Mouse (Mus musculus) lung, postnatal 10 days (tissue): ENCODE data around the gene Cflar.

Experiments used
- DNase-seq: peaks from one replicate; pipeline ENCODE4 v3.0.0; 2021

Gene Cflar

DNA sequence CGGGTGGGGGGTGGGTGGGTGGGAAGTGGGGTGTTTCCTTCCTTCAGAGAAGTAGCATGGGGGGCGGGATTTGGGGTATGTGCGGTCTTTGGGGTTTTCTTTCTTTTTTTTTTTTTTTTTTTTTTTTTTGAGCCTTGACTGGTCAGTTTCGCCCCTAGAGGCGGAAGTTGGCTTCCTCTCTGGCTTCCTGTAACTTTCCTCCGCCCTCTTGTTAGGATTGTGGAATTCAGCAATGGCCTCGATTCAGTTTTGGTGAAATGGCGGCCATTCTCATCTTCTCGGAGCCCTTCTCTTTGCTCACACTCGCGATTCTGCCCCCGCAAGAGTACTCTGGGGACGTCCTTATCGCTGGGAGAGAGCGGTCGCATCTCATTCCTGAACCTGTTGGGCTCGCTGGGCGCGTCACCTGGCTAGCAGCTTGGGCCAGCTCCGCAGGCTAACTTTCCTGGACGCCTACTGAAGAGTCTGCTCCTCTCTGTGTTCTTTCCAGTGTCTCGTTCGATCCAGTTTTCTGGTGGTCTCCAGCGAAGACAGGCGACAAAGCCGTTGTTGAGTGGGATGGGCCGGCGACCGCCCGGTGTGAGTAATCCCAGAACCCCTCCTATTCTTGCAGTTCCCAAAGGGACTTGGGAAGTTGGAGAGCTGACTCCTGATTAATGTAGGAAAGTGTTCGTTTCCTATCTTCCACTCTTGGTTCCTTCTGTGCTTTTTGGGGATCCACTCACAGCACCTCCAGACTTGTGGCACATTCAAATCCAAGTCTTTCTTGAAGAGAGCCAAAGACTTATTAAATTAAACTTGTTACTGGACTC is 2.0 kb downstream of the Cflar start:
- peak; percentile 86 for DNase-seq

GRCm38 (mm10) chr1:58713893-58714231 is 2.6 kb downstream of the Cflar start:
- peak; percentile 80 for DNase-seq

GRCm38 (mm10) chr1:58714361-58714760 is 3.1 kb downstream of the Cflar start:
- DNase-seq: no peak

DNA sequence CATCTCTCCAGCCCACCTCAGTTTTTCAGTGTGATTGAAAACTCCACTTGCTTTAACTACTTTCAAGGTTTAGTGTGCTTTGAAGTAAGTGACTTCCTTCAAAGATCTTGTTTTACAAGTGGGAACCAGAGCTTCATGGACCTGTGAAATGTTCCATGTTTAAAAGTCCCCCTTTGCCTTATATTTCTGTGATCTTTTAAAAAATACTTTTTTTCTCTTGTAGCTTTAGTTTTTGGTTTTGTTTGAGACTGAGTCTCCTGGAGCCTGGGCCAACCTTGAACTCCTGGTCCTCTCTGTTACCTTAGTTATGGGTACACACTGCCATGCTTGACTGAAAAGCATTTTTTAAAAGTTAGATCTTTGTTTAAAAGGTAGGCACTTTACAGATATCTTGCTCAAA is 4.2 kb downstream of the Cflar start:
- DNase-seq: no peak

DNA sequence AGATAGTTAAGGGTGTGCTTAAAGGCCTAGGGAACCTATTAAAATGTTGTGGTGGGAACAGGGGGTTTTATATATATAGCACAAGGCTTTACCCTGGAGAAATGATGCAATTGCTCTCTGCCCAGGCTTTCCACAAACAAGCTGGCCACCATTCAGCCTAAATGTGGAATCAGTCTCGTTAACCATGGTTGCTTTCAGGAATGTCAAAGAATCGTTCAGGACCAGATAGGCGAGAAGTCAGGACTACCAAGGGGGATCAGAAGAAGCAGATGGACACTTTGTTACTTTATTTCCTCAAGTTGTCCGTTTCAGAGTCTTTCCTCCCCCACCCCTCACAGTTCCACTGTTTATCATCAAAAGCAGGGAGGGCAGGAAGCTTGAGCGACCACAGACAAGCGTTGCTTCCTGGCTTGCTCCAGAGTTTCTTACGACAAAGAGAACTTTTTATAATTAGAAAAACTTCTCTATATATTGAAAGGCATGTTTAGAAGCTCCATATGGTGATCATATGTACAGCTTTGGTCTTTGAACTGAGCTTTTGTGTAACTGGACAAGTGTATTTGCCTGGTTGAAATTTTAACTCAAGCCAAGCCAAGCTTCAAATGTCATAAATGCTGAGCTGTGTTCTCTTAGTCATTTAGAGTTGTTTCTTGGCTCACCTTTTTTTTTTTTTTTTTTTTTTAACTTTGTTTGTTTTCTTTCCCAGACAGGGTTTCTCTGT is 5.0 kb downstream of the Cflar start:
- DNase-seq: peak; percentile 25

- no peak for DNase-seq
Measured at GRCm38 (mm10) chr1:58716883-58717220, 5.5 kb downstream of the Cflar start.

- no peak for DNase-seq
Measured at GRCm38 (mm10) chr1:58717589-58718270, 6.4 kb downstream of the Cflar start.

DNA sequence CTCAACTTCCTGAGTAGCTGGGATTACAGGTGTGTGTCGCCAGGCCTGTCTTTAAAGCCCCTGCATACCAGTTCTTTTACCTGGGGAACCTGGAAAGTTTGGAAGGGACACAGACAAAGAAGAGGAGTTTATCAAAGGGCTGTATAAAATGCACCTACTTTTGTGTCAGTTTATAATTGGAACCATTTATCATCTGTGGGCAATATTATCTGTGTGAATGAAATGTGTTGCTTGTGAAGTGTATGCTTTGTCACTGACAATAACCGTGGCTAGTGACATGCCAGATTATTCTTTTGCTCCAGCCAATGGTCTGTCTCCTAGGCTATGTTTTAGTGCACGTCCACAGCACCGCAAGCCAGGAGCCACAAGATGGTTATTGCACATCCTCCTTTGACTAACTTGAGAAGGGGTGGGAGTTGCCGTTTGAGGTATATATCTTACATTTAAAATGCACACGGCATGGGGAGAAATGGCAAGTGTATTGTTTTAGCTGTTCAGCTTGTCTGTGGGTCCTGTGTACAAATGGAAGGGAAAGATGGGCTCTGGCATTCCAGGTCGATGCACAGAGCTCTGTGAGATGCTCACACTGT is 8.1 kb downstream of the Cflar start:
- DNase-seq: no peak

- DNase-seq: peak; percentile 35
Measured at GRCm38 (mm10) chr1:58720090-58720489, 8.8 kb downstream of the Cflar start.

- DNase-seq: no peak
Measured at GRCm38 (mm10) chr1:58720988-58721387, 9.7 kb downstream of the Cflar start.

DNA sequence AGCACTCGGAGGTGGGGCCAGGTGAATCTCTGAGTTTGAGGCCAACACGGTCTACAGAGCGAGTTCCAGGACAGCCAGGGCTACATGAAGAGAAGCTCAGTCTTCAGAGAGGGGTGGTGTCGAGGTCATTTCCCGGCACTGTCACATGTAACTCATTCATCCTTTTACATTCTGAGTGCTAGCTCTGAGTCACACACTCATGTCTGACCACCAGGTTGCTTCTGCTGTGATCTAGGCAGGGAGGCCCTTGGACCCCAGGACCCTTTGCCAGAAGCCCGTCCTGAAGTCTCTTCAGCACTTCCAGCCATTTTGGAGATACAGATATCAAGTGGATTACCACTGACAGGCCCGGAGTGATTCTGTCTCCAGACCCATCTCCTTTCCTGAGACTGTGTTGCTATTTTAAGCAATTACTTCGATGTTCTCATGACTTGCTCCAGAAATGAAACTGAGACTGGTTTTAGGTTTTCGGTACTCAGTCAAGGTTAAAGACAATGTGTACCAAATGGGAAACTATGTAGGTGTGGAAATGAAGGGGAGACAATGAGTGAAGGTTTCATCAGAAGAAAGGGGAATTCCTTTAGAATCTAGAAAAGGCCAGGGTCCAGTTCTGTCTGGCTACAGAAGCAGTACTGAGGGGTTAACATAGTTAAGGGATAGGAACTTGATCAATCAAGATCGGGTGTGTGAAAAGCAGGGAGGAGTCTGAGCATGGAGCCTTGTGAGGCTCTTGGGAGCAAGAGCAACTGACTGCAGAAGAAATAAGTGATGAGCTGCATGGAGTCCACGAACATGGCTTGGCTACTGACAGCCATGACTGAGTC is 11.0 kb downstream of the Cflar start:
- no peak for DNase-seq

DNA sequence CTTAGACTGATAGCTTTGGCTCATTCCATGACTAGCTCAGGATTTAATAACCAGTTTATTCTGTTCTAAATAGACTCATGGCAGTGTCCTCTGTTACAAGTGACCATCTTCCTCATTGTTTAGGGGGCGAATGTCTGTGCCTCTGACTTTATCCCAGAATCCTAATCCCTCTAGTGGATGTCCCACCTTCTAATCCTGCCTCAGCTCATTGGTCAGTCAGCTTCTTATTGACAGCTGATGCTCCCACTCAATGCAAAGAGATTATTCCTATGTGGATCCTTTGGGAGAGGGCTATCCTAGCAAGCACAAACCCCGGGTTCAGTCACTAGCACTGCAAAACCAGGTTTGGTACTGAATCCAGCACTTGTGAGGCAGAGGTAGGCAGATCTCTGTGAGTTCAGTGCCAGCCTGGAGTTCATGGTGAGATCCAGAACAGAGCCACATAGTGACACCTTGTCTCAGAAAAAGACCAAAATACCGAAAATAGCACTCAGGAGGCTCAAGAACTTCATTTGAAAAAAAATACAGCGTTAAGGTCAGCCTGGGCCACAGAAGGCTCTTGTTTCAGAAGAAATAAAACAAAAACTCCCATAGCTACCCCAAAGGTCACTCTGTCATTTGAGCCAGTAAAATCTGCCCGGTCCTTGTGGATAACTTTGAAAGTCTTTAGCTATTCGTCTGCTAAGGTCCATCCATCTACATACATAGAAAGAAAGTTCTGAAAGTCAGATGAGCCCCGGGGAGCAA is 11.9 kb downstream of the Cflar start:
- no peak for DNase-seq

DNA sequence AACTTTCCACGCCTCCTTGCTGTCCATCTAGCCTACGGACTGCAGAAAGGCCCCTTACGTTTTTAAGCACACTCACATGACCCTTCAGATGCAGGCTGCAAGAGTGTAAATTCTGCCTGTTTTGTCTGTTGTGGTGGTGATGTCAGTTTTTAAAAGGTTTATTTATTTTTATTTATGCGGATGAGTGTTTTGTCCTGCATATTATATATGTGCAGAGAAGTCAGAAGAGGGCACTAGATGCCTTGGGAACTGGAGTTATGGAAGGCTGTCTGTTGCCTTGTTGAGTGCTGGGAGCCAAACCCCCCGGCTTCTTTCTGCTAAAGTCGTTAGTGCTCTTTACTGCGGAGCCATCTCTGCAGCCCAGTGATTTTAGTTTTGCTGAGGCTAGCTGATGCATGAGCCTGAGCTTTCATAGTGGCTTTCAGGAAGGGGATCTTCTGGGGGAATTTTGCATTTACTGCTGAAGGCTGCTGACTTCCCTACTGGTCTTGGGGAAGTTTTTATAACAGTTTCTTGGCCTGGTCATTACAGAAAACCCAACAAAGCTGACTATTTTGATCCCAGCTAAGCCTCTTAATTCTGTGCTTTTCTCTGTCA is 12.6 kb downstream of the Cflar start:
- no peak for DNase-seq

- DNase-seq: no peak
Measured at GRCm38 (mm10) chr1:58724533-58724932, 13.2 kb downstream of the Cflar start.

- DNase-seq: no peak
Measured at GRCm38 (mm10) chr1:58725095-58725494, 13.8 kb downstream of the Cflar start.

GRCm38 (mm10) chr1:58725767-58726166 is 14.5 kb downstream of the Cflar start:
- no peak for DNase-seq

DNA sequence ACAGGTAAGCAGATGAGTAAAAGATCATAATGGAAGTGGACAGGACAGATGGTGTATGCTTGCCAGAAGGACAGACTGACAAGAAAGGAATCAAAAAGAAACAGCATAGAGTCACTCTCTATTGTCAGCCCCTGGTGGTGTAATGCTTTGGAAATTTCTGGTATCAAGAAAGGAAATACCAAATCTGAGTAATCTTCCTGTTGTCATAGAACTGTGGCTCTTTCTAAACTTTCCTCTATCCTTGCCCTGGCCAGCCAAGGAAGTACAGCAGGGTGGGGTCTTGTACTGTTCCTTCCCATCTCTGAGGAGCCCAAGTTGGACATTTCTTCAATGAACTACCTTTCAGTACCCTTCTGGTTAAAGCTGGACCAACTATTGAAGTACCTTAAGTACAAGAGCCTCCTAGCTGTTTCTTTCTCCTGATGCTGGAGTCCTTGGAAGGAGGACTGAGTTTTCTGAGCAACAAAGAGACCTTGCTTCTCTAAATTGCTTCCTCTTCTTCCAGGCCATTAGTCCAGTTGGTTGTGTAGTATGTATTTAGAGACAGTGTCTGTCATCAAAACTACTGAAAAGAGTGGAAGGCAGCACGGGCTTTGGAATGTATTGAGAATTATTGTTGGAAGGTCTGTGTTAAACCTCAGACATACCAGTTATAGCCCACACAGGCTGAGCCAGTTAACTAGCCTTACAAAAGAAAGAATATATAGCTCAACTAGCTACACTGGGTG is 15.9 kb downstream of the Cflar start:
- DNase-seq: peak; percentile 46

GRCm38 (mm10) chr1:58727747-58728589 is 16.7 kb downstream of the Cflar start:
- no peak for DNase-seq

DNA sequence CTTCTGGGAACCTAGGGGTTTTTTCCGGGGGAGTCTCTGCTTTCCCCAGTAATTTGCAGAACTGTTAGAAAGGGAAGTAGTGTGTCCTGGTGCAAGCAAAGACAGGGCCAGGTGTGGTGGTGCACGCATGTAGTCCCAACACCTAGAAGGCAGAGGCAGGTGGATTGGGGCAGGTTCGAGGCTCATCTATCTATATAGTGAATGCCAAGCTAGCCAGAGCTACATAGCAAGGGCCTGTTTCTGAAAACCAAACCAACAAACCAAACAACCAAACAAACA is 17.2 kb downstream of the Cflar start:
- DNase-seq: no peak

GRCm38 (mm10) chr1:58733636-58734035 is 22.3 kb downstream of the Cflar start:
- DNase-seq: no peak
